Mouse (Mus musculus): ENCODE results near the gene Gpr137c. TPM values are rescaled to one million over a fixed set of nuclear protein-coding genes. Genes with fewer than 3 reads are reported as not detected.

Gene Gpr137c
- polyA plus RNA-seq (2015; fragmentation: Nextera tagmentation; extraction: Ambion mirVana): 2.9 and 3.4 TPM in 2 replicates

DNA sequence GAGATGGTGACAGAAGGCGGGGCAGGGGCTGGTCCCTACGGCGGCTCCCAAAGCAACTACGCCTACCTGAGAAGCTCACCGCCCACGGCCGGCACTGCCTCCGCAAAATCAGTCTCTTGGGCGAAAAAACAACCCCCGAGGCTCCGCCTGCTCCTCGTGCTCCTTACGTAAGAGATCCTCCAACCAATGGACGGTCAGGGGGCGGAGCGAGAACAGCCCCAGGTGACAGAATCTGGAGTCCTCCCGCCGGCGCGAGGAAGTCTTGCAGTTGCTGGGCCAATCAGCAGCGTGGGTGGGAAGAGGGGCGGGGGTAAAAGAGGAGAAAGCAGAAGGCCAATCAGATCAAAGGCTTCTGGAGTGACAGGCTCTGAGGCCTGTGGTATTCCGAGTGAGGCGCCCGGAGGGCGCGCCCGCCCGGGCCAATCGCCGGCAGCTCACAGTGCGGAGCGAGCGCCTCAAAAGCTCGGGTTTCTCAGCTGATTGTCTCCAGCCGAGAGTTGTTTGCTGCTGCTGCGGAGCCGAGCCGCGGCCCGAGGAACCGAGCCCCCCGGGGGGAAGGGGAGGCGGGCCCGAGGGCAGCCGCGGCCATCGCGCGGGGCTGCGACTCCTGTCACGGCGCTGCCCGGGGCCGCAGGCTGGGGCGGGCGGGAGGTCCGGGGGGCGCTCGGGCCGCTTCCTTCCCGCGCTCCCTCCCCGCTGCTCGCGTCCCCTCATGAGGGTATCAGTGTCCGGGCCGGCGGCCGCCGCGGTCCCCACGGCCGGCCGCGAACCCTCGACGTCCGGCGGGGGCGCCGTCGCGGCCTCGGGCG lies at the start of gene Gpr137c:
Gpr137c (plus strand) TSS at position 437 of the 809 bp plus-strand sequence.
- Histone ChIP-seq H3K4me2 (peak within 1 kb of the TSS; percentile 97), H3K4me3 (peak within 1 kb of the TSS; percentile 88), H3K4me1 (peaks cover 12% of the 10 kb centered on the region; the same call in 1 of the 2 replicates), H3K36me3 (no peaks in the 10 kb centered on the region), H3K9ac (peak within 1 kb of the TSS; percentile 96), H3K9me3 (no peaks in the 10 kb centered on the region), H3K27ac (replicated peaks) (peak within 1 kb of the TSS; percentile 95), H3K27me3 (replicated peaks) (no peaks in the 10 kb centered on the region)
- peak; percentile 98 for ATAC-seq (ENCODE audit: extremely low read depth, insufficient number of reproducible peaks, low FRiP score, low TSS enrichment)
- under 1% methylated on average over 85 of the region's 86 CpGs for WGBS

DNA sequence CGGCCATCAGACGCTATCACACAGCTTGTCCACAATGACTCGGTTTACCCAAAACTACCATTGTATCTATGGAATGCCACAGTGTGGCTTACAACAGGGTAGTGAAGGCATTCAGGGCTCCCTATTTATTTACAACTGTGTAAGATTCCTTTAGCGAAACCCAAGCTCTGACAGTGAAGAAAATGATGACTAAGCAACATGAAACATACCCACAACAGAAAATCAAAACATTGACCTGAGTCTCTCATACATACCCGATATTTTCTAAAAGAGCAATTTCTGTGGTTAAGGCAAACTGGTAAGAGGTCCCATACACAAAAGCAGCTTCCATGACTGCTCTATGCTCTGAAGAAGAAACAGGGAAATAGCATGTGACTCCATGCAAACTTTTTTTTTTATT lies 47.3 kb upstream of the Gpr137c start:
- H3K4me3 ChIP-seq: no peak overlapping the region
- no peak for ATAC-seq (ENCODE audit: extremely low read depth, insufficient number of reproducible peaks, low FRiP score, low TSS enrichment)
- no peaks in the 10 kb centered on the region for H3K27me3 ChIP-seq (replicated peaks)
- WGBS: 90% methylated on average over 5 of the region's 5 CpGs
- H3K36me3 ChIP-seq: 0 out of 2 replicates have a peak, but pooled peaks cover 5% of the 10 kb centered on the region
- no peak overlapping the region for H3K27ac ChIP-seq (replicated peaks)
- no peaks in the 10 kb centered on the region for H3K9me3 ChIP-seq
- no peak overlapping the region for H3K9ac ChIP-seq
- H3K4me1 ChIP-seq: peaks cover 16% of the 10 kb centered on the region
- no peak overlapping the region for H3K4me2 ChIP-seq

DNA sequence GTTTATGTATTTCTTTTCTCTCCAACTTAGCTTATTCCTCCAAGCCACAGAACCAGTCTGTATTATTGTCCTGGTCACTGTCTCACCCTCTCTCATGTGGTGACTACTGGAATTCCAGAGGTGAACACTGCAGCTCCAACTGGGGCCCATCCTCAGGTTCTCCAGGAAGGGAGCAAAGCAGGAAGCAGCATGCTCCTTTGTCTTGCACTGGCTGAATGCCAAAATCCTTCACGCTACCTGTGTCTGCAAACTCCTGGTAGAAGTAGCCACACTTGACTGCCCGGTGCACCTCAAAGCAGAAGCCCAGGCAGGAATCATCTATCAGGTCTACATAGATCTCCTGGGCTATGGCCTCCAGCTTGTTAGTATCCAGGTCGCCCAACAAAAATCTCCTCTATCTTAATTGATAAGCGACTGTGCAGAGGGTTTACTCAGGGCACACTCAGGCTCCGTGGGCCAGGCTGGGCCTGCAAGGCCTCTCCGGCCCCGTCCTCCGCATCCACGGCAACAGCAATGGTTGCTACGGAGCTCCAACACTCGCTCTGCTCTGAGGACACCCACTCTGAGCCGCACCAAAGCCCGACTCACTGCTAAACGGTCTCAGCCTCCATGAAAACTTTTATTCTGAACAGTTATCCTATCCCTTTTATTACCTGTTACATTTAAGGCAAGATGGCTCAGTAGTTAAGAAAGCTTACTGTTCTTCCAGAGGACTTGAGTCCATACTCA lies 44.3 kb upstream of the Gpr137c start:
- Histone ChIP-seq H3K27me3 (replicated peaks) (no peaks in the 10 kb centered on the region), H3K36me3 (0 out of 2 replicates have a peak, but pooled peaks cover 5% of the 10 kb centered on the region), H3K27ac (replicated peaks) (no peak overlapping the region), H3K9me3 (no peaks in the 10 kb centered on the region), H3K4me3 (no peak overlapping the region), H3K9ac (no peak overlapping the region), H3K4me1 (peaks cover 16% of the 10 kb centered on the region), H3K4me2 (no peak overlapping the region)
- WGBS: 66% methylated on average over 14 of the region's 14 CpGs
- no peak for ATAC-seq (ENCODE audit: extremely low read depth, insufficient number of reproducible peaks, low FRiP score, low TSS enrichment)

DNA sequence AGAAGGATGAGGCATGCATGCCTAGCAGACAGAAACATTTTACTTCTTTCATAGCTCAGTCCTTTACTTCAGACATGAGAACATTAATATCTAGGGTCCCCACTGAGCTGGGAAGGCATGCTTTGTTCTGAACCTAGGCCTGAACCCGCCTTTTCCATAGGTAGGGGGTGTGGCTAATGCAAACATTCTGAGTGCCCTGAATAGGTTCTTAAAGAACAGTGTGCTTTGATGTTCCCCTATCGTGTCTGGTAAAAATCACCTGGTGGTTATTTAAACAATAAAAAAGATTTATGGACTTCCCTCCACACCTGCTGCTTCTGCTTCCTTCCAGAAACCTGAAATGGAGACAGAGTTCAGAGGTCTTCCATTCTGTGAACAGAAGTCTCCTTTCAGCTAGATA lies 40.3 kb upstream of the Gpr137c start:
- Histone ChIP-seq H3K9me3 (no peaks in the 10 kb centered on the region), H3K27ac (replicated peaks) (no peak overlapping the region), H3K4me1 (peaks cover 14% of the 10 kb centered on the region), H3K27me3 (replicated peaks) (no peaks in the 10 kb centered on the region), H3K4me3 (no peak overlapping the region), H3K4me2 (no peak overlapping the region), H3K36me3 (no peaks in the 10 kb centered on the region), H3K9ac (no peak overlapping the region)
- WGBS: 62% methylated on average over 2 of the region's 2 CpGs
- ATAC-seq (ENCODE audit: extremely low read depth, insufficient number of reproducible peaks, low FRiP score, low TSS enrichment): no peak

DNA sequence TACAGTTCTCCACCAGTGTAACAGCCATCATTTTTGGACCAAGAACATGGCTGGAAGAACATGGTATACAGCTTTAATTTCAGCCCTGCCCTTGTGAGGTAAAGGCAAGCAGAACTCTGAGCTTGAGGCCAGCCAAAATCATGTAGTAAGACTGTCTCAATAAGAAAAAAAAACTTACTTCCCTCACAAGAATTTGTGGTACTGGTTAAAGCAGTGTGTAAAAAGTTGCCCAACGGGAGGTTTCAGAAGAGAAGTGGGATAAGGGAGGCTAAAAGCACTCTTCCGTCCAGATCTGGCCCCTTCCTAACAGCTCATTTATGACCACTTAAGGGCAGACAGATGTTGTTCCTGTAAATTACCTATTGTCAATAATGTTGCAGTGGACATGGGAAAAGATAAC lies 39.9 kb upstream of the Gpr137c start:
- WGBS: 65% methylated on average over 2 of the region's 2 CpGs
- Histone ChIP-seq H3K4me2 (no peak overlapping the region), H3K9ac (no peak overlapping the region), H3K4me3 (no peak overlapping the region), H3K36me3 (no peaks in the 10 kb centered on the region), H3K9me3 (no peaks in the 10 kb centered on the region), H3K27ac (replicated peaks) (no peak overlapping the region), H3K27me3 (replicated peaks) (no peaks in the 10 kb centered on the region), H3K4me1 (peaks cover 10% of the 10 kb centered on the region)
- no peak for ATAC-seq (ENCODE audit: extremely low read depth, insufficient number of reproducible peaks, low FRiP score, low TSS enrichment)

DNA sequence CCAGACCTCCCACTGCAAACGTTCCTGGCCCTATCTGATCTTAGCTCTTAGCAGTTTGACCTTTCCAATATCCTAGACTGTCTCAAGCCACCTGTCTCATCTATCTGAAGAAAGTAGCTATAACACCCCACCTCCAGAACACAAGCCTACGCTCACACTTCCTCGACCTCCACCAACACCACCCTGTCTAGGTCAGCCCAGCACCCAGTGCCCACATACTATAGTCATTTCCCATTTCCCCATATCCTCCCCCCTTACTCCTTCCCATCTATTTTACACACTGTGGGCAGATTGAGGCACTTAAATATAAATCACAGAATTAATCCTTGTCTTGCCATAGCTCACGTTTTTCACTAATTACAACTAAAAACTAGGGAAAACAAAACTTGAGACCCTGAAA lies 37.9 kb upstream of the Gpr137c start:
- no peak for ATAC-seq (ENCODE audit: extremely low read depth, insufficient number of reproducible peaks, low FRiP score, low TSS enrichment)
- H3K9me3 ChIP-seq: no peaks in the 10 kb centered on the region
- no peaks in the 10 kb centered on the region for H3K27me3 ChIP-seq (replicated peaks)
- H3K9ac ChIP-seq: no peak overlapping the region
- no peaks in the 10 kb centered on the region for H3K36me3 ChIP-seq
- H3K4me2 ChIP-seq: no peak overlapping the region
- H3K27ac ChIP-seq (replicated peaks): no peak overlapping the region
- 65% methylated on average over 4 of the region's 4 CpGs for WGBS
- H3K4me1 ChIP-seq: no peaks in the 10 kb centered on the region
- H3K4me3 ChIP-seq: no peak overlapping the region

DNA sequence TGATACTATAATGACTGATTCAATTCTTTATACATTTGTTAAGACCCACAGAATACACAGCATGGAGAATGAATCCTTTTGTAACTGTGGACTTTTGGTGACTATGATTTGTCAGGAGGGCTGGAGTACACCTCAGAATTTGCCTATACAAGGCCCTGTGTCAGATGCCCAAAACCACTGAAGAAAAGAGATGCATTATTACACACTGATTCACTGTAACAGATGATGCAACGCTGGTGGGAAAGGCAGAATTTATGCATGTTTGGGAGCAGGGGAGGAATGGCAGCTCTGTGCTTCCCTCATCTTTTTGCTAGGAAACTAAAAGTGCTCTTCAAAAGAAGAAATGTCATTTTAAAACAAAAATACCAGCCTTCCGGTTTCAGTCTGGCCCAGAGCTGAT lies 28.5 kb upstream of the Gpr137c start:
- Histone ChIP-seq H3K9me3 (peaks cover 10% of the 10 kb centered on the region), H3K27ac (replicated peaks) (no peak overlapping the region), H3K36me3 (peaks cover 6% of the 10 kb centered on the region; the same call in 1 of the 2 replicates), H3K4me1 (no peaks in the 10 kb centered on the region), H3K27me3 (replicated peaks) (no peaks in the 10 kb centered on the region), H3K4me3 (no peak overlapping the region), H3K4me2 (no peak overlapping the region), H3K9ac (no peak overlapping the region)
- 81% methylated on average over 2 of the region's 2 CpGs for WGBS
- no peak for ATAC-seq (ENCODE audit: extremely low read depth, insufficient number of reproducible peaks, low FRiP score, low TSS enrichment)

DNA sequence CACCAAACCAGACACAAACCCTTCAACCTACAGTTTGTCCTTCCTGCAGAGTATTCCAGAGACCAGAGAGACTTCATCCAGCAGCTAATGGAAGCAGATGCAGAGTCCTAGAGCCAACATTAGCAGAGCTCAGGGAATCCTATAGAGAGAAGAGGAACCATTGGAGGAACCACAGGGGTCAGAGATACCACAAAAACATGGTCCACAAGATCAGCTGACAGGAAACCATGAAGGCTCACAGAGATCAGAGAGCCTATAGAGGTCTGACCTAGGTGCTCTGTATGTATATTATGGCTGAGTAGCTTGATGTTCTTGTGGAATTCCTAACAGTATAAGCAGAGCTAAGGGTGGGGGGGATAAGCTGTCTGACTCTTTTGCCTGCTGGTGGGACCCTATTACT lies 18.9 kb upstream of the Gpr137c start:
- Histone ChIP-seq H3K9me3 (no peaks in the 10 kb centered on the region), H3K36me3 (peaks cover 15% of the 10 kb centered on the region), H3K4me1 (no peaks in the 10 kb centered on the region), H3K27me3 (replicated peaks) (no peaks in the 10 kb centered on the region), H3K9ac (no peak overlapping the region), H3K4me2 (no peak overlapping the region), H3K27ac (replicated peaks) (no peak overlapping the region), H3K4me3 (no peak overlapping the region)
- no peak for ATAC-seq (ENCODE audit: extremely low read depth, insufficient number of reproducible peaks, low FRiP score, low TSS enrichment)

DNA sequence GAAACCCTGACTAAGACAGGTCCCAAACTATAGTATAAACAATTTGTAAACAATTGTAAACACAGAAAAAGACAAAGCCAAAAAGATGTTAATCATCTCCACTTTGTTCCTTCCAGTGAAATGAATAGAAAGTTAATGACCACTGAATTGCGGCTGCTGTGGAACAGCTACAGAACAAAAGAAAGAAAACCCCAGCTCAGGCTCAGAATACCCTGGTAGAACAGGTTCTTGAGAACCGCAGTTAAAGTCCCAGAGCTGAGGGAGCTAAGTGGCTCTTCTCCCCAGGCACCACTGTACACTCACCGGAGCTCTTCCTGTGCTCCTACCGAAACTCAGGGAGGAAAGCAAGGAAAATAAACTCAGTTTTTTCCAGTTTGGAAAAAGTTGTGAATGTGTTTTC lies 8.8 kb upstream of the Gpr137c start:
- WGBS: 70% methylated on average over 4 of the region's 4 CpGs
- ATAC-seq (ENCODE audit: extremely low read depth, insufficient number of reproducible peaks, low FRiP score, low TSS enrichment): no peak
- H3K4me2 ChIP-seq: no peak overlapping the region
- H3K4me1 ChIP-seq: no peaks in the 10 kb centered on the region
- H3K4me3 ChIP-seq: no peak overlapping the region
- no peak overlapping the region for H3K27ac ChIP-seq (replicated peaks)
- H3K27me3 ChIP-seq (replicated peaks): no peaks in the 10 kb centered on the region
- peaks cover 12% of the 10 kb centered on the region for H3K36me3 ChIP-seq
- no peak overlapping the region for H3K9ac ChIP-seq
- no peaks in the 10 kb centered on the region for H3K9me3 ChIP-seq

DNA sequence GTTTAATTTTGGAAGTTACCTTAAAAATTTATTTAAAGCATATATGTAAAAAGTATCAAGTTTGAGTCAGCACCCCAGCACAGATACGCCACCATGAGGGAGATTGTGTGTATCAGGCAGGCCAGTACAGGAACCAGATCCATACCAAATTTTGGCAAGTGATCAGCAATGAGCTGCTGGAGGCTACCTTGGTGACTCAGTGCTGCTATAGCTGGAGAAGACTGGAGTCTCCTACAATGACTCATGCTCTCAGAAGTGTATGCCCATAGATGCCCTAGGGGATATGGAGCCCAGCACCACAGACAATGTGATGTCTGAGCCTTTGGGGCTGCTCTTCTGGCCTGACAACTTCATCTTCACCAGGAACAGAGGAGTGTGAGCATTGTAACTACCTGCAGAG lies 8.1 kb upstream of the Gpr137c start:
- Histone ChIP-seq H3K4me2 (no peak overlapping the region), H3K36me3 (peaks cover 12% of the 10 kb centered on the region), H3K9me3 (no peaks in the 10 kb centered on the region), H3K9ac (no peak overlapping the region), H3K27me3 (replicated peaks) (no peaks in the 10 kb centered on the region), H3K27ac (replicated peaks) (no peak overlapping the region), H3K4me3 (no peak overlapping the region), H3K4me1 (no peaks in the 10 kb centered on the region)
- 68% methylated on average over 1 of the region's 1 CpGs for WGBS
- no peak for ATAC-seq (ENCODE audit: extremely low read depth, insufficient number of reproducible peaks, low FRiP score, low TSS enrichment)

DNA sequence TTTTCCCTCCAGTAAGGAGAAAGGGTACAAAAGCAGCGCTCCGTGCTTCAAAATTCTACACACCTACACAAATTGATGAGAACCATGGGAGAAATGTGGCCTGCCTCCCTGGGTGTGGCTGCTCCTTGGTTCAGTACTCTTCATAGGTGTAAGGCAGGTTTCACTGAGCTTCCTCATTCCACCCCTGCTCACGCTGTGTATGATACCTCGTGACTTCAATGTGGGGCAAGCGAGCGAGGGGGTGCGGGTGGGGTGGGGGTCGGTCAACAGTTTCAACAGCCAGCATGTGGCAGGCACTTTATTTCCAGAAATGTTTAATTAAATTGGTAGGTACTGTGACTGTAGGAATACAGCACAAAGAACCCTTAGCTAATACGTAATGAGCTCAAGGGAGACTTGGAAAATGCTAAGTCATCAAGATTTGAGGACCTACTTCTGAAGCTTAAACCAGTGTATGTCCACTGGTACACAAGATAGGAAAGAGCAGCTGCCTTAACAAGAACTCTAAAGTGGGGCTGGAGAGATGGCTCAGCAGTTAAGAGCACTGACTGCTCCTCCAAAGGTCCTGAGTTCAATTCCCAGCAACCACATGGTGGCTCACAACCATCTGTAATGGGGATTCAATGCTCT lies 2.7 kb upstream of the Gpr137c start:
- H3K36me3 ChIP-seq: 0 out of 2 replicates have a peak, but pooled peaks cover 3% of the 10 kb centered on the region
- no peaks in the 10 kb centered on the region for H3K9me3 ChIP-seq
- no peak overlapping the region for H3K9ac ChIP-seq
- H3K4me1 ChIP-seq: peaks cover 10% of the 10 kb centered on the region; the same call in 1 of the 2 replicates
- no peaks in the 10 kb centered on the region for H3K27me3 ChIP-seq (replicated peaks)
- ATAC-seq (ENCODE audit: extremely low read depth, insufficient number of reproducible peaks, low FRiP score, low TSS enrichment): no peak
- WGBS: 91% methylated on average over 9 of the region's 9 CpGs
- H3K4me2 ChIP-seq: no peak overlapping the region
- H3K4me3 ChIP-seq: no peak overlapping the region
- no peak overlapping the region for H3K27ac ChIP-seq (replicated peaks)
